Mouse (Mus musculus): ENCODE measurements around the gene Krtap29-1.

The Krtap29-1 gene

DNA sequence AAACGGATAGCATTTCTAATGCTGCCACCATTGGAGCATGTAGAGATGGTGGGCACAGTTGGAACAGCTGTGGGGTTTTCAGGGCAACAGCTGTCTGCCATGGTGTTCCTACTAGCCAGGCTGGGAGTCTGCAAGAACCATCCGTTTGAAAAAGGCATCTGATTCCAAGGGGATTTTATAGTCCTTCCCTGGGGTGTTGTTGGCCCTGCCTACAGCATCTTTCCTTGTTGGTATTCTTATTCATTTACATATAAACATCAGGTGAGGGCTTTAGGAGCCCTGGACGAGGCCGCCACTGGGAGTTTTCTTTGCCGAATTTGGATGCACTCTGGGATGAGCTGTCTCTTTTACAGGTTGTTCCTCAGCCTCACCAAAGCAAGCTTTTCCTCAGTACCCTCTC is at the start of gene Krtap29-1:
TSS of gene Krtap29-1 (minus strand) at position 101 of the 400 bp plus-strand sequence.
- DNase-seq: no peak

DNA sequence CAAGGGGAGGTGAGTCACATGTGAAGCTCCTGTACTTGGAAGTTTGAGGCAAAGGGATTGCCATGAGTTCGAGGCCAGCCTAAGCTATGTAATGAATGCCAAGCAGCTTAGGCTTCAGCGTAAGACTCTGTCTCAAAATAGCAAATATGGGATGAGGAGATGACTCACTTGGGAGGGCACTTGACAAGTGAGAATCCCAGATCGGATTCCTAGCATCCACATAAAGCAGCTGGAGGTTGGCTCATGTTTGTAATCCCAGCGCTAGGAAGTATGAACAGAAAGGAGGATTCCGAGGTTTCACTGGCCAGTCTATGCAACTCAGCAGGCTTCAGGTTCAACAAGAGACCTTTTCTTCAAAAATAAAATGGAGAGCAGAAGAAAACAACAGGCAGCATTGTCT is 42.6 kb upstream of the Krtap29-1 start:
- no peak for DNase-seq

DNA sequence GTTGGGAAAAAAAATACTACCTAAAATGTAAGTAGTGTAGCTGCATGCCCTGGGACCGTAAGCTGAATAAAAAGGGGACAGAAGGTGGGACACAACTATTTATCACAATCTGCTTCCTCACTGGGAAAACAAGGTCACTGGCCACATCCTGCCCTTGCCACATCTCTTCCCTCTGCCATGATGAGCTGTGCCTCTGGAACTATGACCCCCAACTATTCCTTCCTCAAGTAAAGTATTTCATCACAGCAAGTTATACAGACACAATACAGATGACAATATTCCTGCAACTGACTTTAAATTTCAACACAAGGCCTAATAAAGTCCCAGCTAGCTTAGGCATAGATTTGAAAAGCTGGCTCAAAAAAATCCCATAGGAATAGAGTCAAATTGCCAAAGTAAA is 40.6 kb upstream of the Krtap29-1 start:
- DNase-seq: no peak

DNA sequence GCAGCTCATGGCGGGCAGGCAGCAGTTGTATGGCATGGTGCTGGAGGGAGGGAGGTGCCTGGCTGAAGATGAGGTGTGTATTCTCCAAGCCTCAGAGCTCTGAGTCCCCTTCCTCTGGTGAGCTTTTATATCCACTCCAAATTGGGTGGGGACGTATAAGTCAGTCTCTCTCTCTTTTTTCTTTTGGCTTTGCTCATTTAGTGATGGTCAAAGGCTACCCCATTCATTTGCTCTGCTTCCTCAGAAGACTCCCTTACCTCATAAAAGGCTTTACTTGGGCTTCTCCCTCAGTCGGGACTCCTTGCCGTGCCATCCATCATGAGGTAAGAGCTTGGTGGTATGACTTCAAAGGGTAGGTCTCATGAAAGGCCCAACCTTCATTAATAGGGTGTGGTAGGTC is 37.3 kb upstream of the Krtap29-1 start, which contains the start of gene Krt33a:
TSS of gene Krt33a (minus strand) at position 101 of the 400 bp plus-strand sequence.
- DNase-seq: no peak

DNA sequence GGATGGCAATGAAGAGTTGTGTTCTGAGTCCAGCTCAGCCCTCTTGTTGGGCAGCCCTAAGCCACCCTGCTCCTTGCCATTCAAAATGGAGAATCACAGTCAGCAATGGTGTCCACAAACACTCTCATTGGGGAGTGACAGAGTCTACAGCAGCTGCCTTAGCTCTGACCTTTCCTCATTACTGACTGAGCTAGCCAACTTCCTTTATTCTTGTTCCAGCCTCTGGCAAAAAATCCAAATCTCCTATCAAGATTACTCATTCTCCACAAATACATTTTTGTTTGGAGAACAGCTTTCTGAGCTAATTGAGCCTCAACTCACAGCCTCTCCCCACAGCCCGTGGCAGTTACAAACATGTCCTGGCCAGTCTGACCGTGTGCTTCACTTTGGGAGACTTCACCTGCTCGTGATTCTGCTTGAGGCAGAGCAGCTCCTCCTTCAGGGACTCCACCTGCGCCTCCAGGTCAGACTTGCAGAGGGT is 34.9 kb upstream of the Krtap29-1 start:
- DNase-seq: no peak

DNA sequence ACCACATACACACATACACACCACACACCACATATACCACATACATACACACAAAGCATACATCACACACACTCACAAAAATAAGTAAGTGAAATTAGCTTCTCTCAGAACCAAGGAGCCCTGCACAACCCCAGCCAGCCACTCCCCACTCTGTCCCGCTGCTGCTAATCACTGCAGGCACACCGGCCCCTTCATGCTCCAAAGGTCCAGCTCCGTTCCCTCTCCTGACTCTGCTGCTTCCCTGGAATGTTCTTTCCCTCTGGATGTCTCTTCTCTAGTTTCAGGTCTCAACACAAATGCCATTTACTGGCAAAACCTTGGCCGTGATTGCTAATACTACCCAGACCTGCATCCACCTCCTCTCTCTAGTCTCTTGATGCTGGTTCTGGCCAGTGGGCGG is 31.8 kb upstream of the Krtap29-1 start:
- DNase-seq: no peak

DNA sequence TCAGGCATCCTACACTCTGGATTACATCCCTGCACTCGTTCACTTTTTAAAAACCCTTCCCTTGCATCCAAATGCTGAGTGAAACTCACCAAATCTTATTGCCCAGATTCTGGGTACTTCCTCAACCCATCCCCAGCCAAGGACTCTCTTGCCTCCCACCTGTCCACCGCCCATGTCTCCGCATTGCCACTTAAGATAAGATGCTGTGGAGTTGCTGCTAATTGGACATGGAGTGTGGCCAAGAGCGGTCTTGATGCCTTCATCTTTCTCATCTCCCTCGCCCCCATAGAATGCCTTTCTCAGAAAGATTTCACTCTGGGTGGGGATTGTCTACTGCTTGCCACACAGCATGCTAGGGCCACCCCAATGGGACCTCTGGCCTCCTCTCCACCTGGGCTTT is 29.5 kb upstream of the Krtap29-1 start:
- no peak for DNase-seq

DNA sequence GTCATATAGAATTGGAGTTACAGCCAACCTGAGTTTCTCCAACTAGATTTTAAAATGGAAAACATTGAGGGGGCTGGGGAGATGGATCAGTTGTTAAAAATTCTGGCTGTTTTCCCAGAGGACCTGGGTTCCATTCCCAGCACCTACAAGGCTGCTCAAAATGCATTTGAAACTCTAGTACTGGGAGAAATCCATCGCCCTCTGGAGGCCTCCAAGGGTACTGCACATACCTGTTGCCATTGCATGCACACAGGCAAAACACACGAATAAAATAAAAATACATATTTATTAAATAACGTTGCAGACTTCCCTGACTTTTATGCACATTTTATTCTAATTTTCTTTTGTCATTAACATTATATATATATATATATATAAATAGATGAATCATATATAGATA is 27.8 kb upstream of the Krtap29-1 start:
- DNase-seq: no peak

DNA sequence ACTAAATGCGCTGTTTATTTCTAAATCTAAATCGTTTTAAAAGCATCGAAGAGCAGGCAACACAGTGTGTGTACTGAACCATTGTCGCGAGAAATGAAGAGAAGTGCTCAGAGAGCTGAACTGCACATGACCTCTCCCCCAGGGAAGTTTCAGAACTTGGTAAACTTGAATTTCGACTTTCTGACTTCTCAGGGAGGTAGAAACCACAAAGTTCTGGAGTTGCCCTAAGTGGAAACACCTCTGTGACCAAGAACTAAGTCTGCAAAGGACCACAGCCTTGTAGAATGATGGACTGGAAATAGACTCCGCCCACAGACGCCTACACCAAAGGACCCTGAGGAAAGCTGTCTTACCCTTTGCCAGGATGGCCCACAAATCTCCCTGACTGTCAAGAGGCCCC is 27.1 kb upstream of the Krtap29-1 start:
- no peak for DNase-seq

DNA sequence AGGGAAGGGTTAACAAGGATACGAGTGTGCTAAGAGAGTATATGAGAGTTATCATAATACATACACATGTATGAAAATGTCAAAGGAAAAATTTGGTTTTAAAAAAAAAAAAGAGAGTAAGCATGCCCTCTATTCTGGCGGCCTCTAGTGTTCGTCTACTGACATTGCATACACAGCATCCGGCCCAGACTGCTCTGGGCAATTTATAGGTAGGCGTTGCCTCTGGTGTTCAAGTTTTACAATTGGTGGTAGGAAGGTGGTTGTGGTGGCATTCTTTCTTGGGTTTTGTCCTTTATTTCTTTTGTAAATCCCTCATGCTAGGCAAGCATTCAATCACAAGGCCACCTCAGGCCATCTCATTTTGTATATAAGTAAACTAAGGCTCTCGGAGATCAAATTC is 26.0 kb upstream of the Krtap29-1 start:
- DNase-seq: peak; percentile 12

DNA sequence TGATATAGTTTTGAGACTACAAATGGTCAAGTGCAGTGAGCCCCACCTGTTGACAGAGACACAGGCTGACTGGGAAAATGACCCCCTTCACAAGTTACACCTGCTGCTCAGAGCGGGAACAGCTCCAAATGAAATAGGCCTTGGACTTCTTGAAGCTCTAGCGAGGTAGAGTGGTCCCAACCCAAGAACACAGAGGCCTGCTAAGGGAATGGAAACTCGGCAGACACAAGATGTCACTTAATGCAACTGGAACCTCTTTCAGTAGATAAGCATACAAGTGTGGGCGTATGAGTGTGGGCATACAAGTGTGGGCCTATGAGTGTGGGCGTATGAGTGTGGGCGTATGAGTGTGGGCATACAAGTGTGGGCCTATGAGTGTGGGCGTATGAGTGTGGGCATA is 20.2 kb upstream of the Krtap29-1 start:
- DNase-seq: no peak

DNA sequence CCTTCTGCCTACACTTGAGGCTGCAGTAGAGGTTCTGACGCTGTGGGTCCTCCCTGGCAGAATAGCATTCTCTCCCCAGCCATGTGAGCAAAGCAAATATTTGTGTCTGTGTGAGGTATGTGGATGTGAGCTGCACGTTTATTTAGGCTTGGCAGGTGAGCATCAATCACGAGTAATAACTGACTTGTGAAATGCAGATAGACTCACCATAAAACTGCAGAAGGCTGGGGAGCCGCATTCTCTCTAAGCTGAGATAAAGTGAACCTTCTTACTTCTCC is 15.5 kb upstream of the Krtap29-1 start:
- DNase-seq: no peak

DNA sequence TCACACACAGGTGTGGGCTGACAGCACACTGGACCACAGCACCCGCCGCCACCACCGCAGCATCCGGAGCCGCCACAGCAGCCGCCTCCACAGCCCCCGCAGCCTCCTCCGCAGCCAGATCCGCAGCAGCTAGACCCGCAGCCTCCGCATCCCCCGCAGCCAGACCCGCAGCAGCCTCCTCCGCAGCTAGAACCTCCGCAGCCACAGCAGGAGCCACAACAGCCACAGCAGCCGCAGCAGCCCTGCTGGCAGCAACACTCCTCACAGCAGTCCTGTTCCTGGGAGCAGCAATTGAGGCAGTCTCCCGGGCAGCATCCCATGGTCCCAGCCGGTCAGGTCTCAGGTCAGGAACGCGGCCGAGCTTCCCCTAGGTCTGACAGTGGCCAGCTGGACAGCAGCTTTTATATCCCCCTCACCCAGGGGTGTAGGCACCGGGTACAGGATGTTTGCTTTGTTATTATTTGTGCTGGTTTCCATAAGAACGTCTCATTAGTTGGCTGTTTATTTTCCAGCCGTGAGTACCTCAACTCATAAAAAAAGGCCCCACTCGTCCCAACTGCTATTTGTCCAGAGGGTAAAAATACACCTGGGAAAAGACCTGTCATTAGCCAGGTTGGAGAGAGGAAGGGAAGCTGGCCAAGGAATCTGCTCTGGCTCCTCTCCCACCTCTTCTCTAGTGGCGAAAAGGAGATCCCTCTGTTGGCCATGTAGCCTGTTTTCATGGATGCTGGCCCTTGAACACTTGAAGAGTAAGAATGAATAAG is 14.9 kb upstream of the Krtap29-1 start, which contains the start of gene Krtap17-1:
TSS of gene Krtap17-1 (minus strand) at position 375 of the 764 bp plus-strand sequence.
- no peak for DNase-seq

DNA sequence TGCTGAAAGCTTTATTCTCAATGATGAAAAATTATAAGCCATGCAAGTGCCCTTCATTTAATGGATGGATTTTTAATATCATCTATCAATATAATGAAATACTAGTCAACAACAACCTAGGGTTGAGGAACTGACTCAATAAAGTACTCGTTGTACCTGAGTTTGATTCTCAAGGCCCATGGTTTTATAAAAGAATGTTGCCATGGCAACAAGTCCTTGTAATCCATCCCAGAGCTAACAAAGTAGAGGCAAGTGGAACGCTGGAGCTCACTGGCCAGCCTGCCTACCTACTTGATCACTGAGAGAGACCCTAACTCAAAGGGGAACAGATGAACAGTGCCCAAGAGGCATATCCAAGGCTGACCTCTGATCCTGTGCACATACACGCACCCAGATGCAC is 11.7 kb upstream of the Krtap29-1 start:
- DNase-seq: no peak

DNA sequence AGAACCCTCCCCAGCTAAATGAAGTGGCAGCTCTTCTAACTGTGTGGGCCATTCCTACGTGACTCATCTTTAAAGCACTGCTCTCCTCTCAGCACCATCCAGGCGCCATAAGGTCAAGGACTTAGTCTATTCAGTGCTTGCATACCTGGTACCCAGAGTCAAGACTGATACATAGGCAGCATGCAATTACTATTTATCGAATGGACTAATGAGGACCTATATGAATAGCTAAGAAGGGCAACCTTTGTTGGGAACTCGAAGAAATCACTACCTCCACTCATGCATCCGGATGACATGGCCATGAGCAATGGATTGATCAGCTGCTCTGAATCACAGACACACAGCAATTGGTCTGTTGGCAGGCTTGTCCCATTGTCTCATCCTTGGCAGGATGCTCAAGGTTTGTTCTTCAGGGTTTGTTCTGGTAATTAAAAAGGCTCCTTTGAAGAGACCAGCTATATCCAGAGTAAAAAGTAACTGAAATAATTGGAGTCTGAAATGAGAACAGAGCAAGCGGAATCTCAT is 11.1 kb upstream of the Krtap29-1 start:
- no peak for DNase-seq

DNA sequence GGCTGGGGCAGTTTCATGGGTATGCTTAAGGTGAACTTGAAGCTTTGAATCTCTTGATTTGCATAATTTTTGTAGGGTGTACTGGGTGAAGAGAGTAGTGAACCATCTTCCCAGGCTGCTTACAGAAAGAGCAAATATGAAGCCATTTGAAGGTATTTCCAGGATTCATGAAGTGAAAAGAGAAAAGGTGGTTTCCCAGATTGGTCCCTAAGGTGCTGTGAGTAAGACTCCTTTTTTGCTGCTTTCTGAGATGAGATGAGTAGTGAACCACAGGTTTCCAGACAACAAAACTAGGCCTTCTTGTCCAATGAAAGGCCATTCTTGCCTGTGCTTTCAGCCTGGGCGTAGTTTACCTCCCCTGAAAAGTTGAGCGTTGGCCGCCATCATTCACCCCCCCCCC is 9.7 kb upstream of the Krtap29-1 start:
- DNase-seq: no peak

DNA sequence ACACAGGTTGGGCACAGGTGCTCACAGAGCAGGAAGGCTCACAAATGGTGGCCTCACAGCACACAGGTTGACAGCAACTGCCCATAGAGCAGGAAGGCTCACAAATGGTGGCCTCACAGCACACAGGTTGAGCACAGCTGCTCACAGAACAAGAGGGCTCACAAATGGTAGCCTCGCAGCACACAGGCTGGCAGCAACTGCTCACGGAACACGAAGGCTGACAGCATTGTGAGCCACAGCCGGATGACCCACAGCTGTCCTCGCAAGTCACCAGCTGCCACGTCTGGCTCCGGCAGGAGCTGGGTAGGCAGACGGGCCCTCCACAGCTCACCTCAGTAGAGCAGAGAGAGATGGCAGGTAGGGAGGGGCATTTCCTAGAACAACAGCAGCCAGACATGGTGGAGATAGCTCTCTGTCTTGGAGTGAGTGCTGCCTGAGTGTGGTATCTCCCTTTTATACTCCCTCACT is 7.4 kb upstream of the Krtap29-1 start, which contains the start of gene Krtap16-1:
TSS of gene Krtap16-1 (minus strand) at position 418 of the 468 bp plus-strand sequence.
- DNase-seq: no peak

DNA sequence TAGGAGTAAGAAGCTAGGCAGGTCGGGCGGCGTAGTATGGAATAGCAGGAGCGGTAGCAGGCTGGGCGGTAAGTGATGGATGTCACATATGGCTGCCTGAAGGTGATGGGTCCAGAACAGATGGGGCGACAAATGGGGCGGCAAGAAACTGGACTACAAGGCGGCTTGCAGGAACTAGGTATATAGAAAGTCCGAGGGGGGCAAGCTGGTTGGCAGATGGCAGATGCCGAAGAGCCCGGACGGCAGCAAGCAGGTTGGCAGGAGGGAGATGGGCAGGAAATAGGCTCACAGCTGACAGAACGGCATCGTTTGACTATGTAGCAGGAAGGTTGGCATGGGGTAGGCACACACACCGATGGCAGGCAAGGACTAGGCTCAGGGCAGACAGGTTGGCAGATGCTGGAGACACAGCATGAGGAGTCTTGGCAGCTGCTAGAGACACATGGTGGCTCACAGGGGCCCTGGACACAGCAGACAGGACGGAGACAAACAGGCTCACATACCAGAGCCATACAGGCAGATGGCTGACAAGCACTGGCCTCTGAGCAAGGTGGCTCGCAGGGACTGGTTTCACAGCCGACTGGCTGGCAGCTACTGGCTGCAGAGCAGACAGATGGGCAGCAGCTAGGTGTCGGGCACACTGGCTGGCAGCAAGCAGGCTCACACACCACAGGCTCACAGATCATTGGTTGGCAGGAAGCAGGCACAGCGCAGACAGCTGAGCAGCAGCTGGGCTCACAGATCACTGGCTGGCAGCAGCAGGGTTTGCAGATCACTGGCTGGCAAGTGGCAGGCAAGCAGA is 6.6 kb upstream of the Krtap29-1 start:
- no peak for DNase-seq

DNA sequence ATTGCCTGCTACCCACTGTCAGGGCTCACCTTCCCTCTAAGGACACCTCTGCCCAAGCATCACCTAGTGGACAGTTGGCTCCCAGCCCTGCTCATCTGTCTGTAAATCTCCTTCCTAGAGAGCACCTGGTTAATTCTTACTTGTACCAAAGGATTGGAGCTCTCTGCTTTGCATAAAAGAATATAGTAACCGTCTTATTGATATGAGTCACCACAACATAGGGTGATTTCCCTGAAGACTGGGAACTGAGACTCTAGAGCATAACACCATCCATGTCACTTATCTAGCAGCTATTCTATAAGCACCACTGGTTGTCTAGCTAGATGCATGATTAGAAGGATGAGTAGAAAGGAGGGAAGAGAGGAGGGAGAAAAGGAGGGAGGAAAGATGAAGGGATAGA is 4.6 kb upstream of the Krtap29-1 start:
- DNase-seq: no peak

DNA sequence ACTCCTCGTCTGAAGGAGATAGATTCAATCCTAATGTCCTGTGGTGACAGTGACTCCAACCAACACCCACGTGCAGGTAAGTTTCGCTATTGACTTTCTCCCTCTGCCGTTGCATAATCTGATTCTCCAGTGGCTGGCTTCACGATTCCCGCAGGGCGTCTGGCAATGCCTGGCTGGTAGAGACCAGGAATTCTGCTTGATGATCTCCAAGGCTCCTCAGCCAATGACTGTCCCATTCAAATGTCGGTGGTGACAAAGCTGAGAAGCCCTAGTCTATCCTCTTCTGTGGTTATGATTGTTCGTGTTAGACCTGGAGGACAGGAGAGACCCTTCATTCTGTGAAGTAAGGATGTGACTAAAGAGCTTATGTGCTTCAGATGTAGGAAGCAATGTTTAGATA is 3.9 kb upstream of the Krtap29-1 start:
- DNase-seq: no peak

DNA sequence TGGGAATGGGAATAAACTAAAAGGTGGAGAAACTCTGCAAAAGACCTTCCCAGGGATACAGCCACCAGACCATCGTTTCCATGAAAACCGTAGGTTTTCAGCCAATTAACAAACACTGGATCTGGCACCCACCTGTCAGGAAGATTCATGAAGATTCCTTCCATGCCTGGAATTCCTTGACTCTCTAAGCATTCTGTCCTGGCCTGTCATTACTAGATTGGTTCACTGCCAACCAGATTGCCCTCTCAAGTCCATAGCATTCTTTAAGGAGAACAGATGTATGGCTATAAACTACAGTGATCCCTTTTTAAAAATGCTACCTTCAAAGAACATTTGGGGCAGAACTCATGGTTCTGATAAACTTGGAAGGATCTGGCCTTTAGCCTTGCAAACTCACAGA is 12.9 kb downstream of the Krtap29-1 start:
- DNase-seq: no peak

DNA sequence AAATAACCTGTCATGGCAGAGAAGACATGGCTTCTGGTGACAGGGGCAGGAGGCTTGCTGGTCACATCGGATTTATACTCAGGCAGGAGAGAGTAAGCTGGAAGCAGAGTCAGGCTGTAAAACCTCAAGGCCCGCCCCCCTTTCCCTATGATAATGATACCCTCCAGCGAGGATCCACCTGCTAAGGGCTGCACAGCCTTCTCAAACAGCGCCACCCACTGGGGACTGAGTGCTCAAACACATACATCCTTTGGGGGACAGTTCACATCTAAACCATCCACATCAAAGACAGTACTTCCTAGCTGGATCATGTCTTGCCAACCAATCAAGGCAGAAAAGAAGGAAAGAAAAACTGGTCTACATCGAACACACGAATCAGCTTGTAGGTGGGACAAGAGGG is 14.6 kb downstream of the Krtap29-1 start:
- no peak for DNase-seq

DNA sequence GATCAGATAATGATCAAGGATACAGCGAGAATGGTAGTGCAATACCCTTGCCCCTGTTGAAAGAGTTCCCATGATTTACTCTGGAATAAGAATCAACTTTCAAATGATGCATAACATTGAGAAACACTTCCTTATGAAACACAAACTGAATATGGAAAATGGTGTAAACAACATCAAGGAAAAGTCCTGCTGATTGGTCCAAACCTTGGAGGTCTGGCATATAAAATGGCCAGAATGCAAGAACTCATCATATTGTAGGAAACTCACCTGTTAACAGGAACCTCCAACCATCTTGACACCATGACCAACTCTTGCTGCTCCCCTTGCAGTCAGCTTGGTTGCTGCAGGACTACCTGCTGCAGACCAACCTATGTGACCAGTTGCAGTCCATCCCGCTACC is 30.7 kb downstream of the Krtap29-1 start, which contains the start of gene Krtap9-5:
TSS of gene Krtap9-5 (plus strand) at position 301 of the 400 bp plus-strand sequence.
- no peak for DNase-seq

All from kidney, adult 11 months (tissue).